Mouse (Mus musculus) brain, embryonic 14.5 days (tissue): ENCODE data around the gene 2610002M06Rik.

Source experiments
- CTCF ChIP-seq: fragments of 200-500 bp; IDR thresholded peaks from 2 replicates; pipeline ENCODE4 v1.5.1; 2012; ENCODE audit warnings: inconsistent platforms, mild to moderate bottlenecking, moderate library complexity, borderline replicate concordance; ENCODE audit not compliant: insufficient read depth, insufficient read length; ENCODE audit errors: extremely low read depth
- POLR2A ChIP-seq: fragments of 200-500 bp; IDR thresholded peaks from 2 replicates; pipeline ENCODE4 v1.6.1; 2012; ENCODE audit warnings: mild to moderate bottlenecking, inconsistent platforms, borderline replicate concordance; ENCODE audit not compliant: poor library complexity, insufficient read depth, insufficient read length, severe bottlenecking; ENCODE audit errors: extremely low read depth

DNA sequence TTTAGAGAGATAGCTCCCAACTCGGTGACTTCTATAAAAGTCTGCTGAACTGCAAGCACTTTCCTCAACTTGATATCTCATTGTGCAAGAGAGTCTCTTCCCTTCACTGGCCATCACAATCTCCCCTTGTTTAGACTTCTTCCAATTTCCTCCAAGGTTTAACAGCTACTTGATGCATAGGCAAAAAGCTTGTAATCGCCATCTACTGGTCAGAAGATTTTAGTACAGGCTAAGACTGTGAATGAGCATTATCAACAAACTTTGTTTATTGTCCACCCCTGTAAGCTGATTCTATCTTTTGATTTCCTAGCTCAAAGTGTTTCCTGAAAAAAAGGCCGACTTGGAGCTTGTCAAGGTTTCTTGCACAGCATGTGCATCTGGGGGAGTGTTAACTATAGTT is 48.2 kb downstream of the 2610002M06Rik start:
- TF ChIP-seq POLR2A: no peak
- TF ChIP-seq CTCF: no peak
